Mouse (Mus musculus): ENCODE data around the gene Il6st. TPM values are rescaled to one million over a fixed set of nuclear protein-coding genes. Genes with fewer than 3 reads are reported as not detected.
A peak's percentile ranks its signal among the peaks of the same experiment; 100 is the strongest.
"Not testable (repeated sequence)": the region's sequence is repeated elsewhere in the genome, so short reads cannot be mapped to it uniquely, and the experiment has no call there.

The Il6st gene
- total RNA-seq (2021) = 100 to 1,000 TPM; 124 to 163 TPM
- long read RNA-seq, experiment 1, full-length matches to known transcripts = 6 of 33 reads
- long read RNA-seq, experiment 1, partial matches to known transcripts = 0 of 33 reads
- long read RNA-seq, experiment 1, other reads (novel, unspliced or antisense) = 27 of 33 reads
- long read RNA-seq, experiment 2, full-length matches to known transcripts = 12 of 40 reads
- long read RNA-seq, experiment 2, partial matches to known transcripts = 1 of 40 reads
- long read RNA-seq, experiment 2, other reads (novel, unspliced or antisense) = 27 of 40 reads

DNA sequence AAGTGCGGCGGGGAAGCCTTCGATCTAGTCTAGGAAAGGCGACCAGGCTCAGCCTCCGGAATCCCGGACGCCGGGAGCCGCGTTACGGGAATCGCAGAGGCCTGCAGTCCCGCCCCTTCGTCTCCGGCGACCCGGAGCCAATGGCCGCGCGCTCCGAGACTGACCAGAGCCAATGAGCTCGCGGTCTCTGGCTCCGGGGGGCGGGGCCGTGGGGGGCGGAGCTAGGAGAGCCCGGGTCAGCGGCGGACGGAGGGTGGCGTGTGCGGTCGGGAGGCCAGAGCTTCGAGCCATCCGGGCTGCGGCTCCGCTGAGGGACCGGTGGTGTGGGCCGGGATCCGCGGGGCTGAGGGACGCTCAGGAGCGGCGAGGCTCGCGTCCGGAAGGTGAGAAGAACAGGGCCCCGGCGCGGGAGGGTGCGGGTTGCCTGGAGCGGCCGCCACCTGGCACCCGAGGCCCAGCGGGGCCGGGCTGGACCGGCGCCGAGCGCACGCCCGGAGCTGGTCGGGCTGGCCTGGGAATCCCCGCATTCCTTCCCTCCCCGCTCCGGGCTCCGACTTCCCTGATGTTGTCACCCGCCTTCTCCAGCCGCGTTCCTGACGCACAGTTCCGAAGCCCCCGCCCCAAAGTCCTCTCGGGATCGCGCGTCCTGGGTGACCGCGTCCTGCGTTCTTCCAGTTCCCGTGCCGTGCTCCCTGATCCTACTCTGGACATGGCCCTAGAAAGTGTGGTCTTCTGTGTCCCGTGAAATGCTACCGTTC, at the start of gene Il6st:
Gene Il6st, plus strand, starts transcription at position 203 of the 758 bp plus-strand sequence.
- peak; percentile 95 to 98 for DNase-seq
- intact Hi-C loops (cut with DNase I) = no loop called here

DNA sequence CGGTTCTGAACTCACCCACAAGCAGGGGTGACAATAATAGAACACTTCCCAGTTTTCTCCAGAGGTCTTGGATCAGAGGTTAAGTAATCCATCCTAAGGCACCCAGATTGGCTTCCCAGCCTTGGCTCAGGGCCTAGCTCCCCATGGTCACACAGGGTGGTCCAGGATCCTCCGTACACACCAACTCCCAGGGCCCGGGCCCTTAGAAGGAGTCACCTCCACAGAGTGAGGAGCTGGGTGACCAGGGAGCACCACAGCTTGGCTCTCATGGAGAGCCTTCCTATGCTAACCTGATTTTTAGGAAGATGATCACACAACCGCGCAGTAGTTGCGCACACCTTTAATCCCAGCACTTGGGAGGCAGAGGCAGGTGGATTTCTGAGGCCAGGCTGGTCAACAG, 48.0 kb upstream of the Il6st start:
- no peak for DNase-seq
- intact Hi-C loops (cut with DNase I) = no loop called here

DNA sequence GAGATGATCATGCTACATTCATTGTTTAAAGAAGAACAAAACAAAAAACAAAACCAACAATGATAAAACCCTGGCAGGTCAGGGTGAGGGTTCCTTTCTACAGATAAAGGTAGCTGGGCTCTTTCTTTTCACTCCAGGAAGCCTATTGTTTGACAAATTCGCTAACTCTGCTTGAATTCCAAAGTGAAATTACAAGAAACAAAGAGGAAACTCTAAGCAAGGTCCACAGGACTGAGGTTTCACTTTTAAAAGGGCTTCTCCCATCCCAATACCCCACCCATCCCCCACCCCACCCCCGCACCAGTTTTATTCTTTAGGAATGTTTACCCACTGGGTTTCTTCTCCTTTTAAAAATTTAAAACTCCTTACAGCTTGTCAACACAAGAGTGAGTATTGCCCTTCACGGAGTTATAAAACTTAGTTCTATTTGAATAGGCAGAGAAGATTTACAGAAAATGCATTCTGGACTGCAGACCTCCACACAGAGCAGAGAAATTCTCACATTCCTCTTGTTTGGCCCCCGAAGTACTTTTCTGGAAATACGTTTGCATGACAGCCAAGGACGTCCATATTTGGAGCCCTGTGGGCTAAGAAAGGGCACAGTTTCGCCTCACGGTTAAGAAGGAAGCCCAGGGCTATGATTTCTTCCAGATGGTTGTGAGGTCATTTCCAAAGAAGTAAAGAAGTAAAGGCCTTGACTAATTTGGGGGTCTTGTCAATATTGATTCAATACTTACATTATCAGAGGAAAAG, 47.3 kb upstream of the Il6st start:
- DNase-seq = no peak

DNA sequence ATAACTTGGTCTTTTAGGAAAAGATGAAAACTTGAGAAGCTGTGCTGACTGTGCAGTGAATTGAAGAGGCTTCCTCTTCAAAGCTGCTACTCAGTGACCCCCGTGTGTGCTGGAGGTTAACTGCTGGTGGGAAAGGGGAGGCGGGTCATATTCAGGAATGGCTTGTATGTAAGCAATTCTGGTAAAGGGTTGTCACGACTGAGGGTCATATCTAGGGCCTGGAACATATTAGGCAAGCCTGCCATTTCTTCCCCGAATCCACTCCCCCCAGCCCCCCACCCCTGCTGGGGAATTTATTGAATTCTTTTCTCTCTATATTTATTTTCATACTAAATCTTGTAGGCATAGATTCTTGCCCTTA, 46.7 kb upstream of the Il6st start:
- intact Hi-C loops (cut with DNase I) = no loop called here
- DNase-seq = no peak

More for the DNA sequence above, 47.3 kb upstream of the Il6st start:
- intact Hi-C loops (cut with DNase I) = no loop called here

DNA sequence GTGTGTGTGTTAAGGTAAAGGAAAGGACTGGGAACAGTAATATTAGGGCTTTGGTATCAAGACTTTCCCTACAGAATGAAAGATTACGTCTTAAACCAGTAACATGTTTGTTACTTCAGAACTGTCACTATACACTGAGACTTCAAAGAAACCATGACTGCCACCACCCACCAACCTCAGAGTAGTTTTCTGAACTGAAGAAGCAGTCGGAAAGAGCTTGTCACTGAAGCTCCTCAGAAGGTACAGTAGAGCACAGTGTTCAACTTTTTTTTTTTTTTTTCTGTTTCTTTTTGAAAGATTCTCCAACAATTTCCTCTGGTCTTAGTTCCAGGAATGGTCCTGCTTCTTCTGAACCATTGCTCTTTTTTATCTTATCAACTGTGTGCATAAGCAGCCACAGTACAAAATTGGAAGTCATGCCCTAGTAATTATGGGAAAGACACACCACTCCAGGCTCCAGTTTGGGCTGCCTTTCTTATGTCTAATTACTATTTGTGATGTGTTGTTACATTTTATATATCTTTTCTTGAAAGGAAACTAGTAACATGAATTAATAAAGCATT, 45.9 kb upstream of the Il6st start:
- DNase-seq = no peak
- intact Hi-C loops (cut with DNase I) = no loop called here

DNA sequence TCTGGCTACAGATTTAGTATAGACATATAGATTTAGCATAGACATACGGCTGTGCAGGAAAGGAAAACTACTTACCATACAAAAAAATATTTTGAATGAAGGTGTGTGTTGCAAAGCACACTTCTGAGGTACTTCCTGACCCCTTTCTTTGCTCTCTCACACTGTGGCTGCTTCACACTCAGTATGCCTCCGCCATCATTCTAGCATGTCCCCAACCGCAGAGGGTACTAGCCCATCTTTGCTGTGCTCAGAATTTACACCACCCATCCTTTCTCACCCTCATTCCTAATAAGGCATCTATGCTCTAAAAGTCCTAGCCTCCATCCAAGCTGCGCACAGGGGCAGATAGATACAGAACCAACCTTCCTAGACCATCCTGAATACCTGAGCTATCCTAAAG, 45.3 kb upstream of the Il6st start:
- no peak for DNase-seq
- intact Hi-C loops (cut with DNase I) = no loop called here

DNA sequence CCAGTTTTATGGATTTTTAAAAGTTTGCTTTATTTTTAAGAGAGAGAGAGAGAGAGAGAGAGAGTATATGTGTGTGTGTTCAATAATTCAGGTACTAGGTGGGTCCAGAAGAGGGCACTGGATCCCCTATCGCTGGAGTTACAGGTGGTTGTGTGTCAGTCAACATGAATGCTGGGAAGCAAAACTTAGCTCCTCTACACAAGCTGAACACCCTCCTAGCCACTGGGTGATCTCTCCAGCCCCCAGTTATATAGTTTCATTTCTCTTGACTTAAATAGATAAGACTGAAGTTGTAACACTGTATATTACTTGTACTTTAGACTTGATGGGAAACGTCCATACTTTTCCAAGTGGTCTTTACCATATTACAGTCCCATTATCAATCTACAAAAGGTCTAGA, 39.7 kb upstream of the Il6st start:
- intact Hi-C loops (cut with DNase I) = no loop called here
- DNase-seq = no peak

DNA sequence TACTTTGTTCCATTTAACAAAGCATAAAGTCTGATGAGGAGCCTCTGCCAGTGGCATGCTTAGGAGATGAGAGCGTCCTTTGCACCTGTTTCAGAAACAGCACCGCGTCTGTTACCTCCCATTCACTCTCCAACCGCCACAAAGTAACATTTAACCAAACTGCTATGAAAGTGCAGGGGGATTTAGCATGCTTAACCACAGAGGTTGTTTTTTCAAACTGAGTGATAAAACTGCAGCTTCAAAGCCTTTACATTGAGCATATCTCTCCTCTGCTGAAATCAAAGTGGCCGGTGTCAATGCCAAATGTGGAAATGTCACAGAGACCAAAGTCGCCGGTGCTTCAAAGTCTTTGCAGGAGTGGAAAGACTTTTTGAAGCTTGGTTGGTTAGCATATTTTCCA, 39.2 kb upstream of the Il6st start:
- intact Hi-C loops (cut with DNase I) = no loop called here
- no peak for DNase-seq

DNA sequence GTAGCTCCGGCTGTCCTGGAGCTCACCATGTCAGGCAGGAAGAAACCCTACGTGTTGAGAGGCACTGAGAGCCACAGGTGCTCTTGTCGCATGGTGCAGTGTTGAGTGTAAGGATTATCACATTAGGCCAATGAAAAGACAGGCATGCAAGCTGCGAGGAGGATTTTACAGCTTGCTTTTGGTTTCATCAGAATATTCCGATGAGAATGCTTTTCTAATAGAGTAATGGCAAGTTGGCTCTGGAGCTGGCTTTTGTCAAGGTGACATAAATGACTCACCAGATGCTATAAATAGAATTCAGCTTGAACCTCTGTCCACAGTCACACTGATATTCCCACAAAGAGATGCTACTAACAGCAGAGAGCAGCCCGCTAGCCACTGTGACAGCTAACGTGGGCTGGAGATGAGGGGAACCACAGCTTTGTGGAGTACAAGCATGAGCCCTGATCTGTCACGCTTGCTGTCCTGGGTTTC, 38.7 kb upstream of the Il6st start:
- intact Hi-C loops (cut with DNase I) = no loop called here
- DNase-seq = no peak

DNA sequence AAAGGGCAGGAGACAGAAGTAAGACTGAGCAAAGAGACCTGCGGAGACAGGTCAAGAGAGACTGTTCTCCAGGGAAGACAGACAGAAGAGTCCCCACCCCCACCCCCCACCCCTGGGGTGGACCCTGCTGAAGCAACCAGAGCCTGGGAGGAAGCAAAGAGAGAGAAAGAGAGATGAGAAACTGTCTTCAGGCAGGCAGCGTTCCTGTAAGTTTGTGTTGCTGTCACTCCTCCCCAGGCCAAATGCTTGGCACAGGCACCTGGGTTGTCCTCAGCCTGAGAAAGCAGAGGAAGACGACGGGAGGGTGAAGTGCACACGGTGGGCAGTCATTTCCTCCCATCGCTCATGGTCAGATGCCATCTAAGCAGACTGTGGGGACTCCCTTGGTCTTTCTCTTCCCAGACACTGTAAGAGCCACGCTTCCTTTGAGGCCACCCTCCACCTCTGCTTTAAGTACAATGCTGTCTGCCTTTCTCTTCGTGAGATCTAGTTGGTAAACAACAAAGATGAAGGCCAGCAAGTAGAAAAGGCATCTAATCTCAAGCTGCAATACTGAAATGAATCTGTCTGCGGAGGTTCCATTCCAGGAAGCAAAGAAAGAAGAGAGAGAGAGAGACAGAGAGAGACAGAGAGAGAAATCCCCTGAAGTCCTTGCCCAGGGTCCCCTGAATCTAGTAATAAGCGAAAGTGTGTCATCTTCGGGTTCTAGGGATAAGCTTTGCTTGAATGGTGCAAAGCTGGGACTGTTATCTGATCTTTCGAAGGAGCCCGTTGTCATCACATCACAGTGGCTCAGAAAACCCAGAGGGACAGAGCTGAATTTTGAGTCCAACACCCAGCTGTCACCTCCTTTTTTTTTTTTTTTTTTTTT, 37.4 kb upstream of the Il6st start:
- intact Hi-C loops (cut with DNase I) = no loop called here
- DNase-seq = no peak

DNA sequence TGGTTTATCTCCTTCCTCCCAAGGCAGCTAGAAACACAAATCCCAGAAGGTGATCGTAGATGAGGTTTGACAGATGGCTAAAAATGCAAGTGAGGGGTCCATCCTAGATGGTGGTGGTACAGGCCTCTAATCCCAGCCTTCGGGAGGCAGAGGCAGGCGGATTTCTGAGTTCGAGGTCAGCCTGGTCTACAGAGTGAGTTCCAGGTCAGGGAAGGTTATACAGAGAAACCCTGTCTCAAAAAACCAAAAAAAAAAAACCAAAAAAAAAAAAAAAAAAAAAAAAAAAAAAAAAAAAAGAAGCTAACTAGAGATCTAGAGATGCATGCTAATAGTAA, 36.8 kb upstream of the Il6st start:
- DNase-seq; intact Hi-C loops (cut with DNase I): not testable (repeated sequence)

DNA sequence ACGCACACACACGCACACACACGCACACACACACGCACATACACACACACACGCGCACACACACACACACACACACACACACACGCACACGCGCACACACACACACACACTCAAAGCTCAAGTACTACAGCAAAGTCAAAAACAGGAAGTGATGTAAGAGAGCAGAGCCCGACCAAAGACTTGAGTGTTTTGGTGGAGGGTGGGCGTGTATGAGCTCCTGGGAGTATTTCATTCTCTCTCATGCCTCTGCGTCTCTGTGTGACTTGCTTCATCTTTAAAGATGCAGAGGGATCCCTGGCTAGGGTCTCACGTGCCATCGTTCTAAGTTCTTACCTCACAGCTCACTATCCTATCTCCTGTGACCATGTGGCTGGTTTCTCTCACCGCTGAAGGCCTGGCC, 36.3 kb upstream of the Il6st start:
- intact Hi-C loops (cut with DNase I) = no loop called here
- DNase-seq = no peak

DNA sequence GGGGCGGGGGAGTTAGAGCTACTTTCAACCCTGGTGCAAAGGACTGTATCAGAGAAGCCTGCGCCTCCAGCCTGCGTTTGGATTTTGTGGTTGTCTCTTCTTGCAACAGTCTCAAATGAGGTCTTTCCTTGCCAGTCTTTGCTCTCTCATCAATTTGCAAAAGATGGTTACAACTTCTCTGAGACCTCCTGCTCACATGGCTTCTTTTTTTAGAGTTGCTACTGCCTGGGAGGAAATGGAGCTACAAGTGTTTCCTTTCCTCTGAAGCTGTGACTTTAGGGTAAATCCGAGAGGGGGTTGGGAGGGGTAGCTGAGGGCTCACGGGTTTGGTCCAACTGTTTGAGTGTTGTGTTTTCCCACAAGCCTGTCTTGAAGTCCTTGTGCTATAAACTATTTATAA, 30.6 kb upstream of the Il6st start:
- DNase-seq = no peak
- intact Hi-C loops (cut with DNase I) = no loop called here

DNA sequence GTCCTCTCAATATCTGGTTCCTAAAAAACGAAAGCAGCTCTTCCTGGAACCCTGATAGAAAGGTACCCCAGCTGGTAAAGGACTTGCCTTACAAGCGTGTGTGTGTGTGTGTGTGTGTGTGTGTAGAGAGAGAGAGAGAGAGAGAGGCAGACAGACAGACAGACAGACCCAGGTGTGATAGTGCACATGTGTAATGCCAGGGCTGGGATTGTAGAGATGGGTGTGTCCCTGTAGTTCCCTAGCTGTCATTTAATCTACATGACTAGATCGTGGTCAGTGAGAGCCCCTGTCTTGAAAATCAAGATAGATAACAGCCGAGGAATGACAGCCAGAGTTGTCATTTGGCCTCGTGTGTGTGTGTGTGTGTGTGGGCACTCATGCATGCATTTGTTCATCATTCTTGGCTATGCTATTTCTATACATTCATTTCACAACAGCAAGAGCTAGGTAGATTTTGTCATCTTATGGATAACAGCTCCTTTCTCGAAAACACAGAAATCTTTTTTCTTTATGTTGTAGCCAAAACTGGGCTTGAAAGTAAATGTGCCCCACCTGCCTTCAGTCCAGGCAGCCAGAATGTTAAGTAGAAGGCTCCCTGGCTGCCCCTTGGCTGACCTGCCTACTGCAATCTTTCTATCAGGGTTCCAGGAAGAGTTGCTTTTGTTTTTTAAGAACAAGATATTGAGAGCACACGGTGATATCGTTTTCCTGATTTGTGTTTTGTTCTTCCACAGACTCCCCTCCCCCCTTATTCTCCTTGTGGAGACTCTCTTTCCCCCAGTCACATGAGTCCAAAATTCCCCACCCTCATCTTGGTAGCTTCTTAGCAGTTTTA, 28.4 kb upstream of the Il6st start:
- no peak for DNase-seq
- intact Hi-C loops (cut with DNase I) = no loop called here

DNA sequence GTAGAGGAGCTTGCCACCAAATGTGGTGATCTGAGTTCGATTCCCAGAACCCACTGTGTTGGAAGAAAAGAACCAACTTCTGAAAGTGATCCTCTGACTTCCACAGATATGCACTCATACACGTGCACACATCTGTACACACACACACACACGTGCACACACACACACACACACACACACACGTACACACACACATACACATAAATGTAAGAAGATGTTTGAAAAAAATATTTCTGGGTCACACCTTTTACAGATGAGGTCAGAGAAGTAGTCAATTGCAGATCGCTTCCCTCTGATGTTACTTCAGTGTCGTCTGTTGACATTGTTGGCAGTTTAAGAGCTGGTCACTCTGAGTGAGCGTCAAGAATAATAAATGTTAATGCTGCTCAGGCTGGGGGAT, 27.6 kb upstream of the Il6st start:
- intact Hi-C loops (cut with DNase I) = no loop called here
- no peak for DNase-seq

DNA sequence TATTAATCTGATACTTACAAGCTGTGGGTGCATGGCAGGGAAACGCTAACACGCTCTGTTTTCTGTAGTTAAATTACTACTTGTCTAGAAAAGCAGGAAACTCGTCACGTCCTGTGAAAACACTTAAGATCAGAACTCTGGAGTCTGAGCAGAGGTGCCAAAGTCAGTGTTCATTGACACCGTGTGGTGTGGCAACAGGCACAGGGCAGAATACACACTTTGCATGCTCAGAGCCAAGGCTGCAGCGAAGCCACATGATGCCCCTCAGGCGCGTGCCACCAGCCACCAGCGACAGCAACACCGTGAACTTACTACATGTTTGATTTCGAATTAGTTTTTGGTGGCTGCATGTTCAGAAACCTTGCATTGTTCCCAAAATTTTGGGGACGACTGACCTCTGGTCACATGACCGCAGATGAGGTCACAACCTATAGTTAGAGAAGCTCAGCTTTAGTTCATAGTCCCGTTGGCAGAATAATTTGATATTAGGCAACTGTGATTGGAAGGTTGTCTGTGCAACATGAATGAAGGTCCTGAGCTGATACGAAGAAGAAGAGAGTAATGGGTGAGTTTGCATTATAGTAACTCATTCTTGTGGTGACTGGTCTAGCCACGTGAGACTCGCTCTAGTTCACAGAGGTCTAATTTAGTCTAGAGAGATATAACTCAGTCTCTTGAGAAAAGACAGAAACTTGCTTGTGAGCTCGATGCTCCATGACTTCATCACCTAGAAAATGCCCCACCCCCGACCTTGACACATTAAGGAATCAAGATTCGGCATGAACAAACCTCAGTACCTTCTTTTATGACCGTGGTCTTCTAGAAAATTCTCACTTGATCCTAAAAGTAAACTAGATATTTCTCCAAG, 25.6 kb upstream of the Il6st start:
- no peak for DNase-seq

DNA sequence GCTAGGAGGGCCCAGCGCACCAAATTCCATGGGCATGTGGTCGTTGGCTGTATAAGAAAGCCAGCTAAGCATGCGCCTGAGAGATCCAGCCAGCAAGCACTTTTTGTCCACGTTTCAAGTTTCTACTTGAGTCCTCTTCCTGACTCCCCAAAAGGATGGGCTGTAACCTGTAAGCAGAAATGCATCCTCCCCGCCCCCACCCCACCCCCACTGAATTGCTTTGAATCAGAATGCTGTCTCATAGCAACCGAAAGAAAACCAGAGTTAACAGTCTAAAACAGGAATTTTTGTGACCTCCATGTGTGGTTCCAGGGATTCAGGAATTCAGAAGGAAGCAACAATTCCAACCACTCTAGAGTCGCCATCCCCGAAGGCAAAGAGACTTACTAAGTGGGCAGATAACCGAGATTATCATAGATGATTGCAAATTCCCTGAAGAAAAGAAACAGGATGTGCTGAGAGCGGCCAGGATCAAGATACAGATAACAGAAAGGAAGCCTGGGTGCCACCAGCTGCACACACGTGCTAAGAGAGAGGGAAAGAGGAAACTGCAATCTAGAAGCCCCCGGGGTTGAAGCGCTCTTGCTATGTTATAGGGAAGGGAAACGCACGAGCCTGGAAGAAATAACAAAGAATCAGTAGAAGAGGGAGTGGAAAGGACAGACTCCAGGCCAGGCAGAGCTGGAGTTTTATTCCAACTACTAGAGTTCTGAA, 24.6 kb upstream of the Il6st start:
- no peak for DNase-seq
- intact Hi-C loops (cut with DNase I) = no loop called here

More for the DNA sequence above, 25.6 kb upstream of the Il6st start:
- intact Hi-C loops (cut with DNase I) = no loop called here

DNA sequence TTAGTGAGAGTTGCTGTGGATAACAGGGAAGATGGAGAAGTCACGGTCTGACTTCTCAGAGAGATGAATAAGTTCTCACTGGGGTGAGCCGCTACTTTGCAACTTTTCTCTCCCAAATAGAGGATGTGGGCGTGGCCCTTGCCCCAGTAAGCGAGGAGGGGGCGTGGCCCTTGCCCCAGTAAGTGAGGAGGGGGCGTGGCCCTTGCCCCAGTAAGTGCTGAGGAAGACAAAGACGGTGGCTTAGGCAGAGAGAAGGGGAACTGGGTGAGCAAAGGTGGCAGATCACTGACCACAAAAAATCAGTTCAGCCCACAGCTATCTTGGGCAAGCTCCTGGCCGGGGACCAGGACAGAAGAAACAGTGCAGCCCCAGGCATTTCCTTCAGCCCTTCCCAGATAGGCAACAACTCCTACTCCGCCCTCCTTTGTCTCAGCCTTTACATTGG, 23.9 kb upstream of the Il6st start:
- intact Hi-C loops (cut with DNase I) = no loop called here
- DNase-seq = peak in 1 of 2 experiments; percentile 15
